In genomic region chr15:67386896-67387295, GRCm38 (mm10) we compare ENCODE assay signal across 24 mouse cellular contexts.
"Had no signal": no experiment of that assay in that cellular context is flagged by ENCODE, and none has a peak within 500 bp of the region (broad histone marks: within the 10 kb centered on the region; RNA-seq: fewer than 3 reads in every experiment).

No protein-coding gene starts in this region.

- H3K9ac ChIP-seq: heart, embryonic 13.5 days; heart, embryonic 15.5 days; hindbrain, embryonic 13.5 days; hindbrain, embryonic 15.5 days; limb, embryonic 13.5 days; limb, embryonic 15.5 days; liver, embryonic 12.5 days had no signal

- H3K27ac ChIP-seq: gastrocnemius, adult 2 months; heart, adult 2 months; heart, embryonic 13.5 days; heart, embryonic 15.5 days; hindbrain, embryonic 13.5 days; hindbrain, embryonic 15.5 days; hindbrain, postnatal 0 days; limb, embryonic 13.5 days; limb, embryonic 15.5 days; liver, embryonic 12.5 days had no signal

- H3K36me3 ChIP-seq: heart, embryonic 13.5 days; heart, embryonic 15.5 days; hindbrain, embryonic 13.5 days; hindbrain, embryonic 15.5 days; limb, embryonic 13.5 days; limb, embryonic 15.5 days; liver, embryonic 12.5 days had no signal

- H3K27me3 ChIP-seq: heart, embryonic 13.5 days; heart, embryonic 15.5 days; hindbrain, embryonic 13.5 days; hindbrain, embryonic 15.5 days; limb, embryonic 13.5 days; limb, embryonic 15.5 days; liver, embryonic 12.5 days had no signal

- H3K4me1 ChIP-seq: heart, embryonic 13.5 days; heart, embryonic 15.5 days; hindbrain, embryonic 13.5 days; hindbrain, embryonic 15.5 days; limb, embryonic 13.5 days; limb, embryonic 15.5 days; liver, embryonic 12.5 days had no signal

- H3K4me3 ChIP-seq: gastrocnemius, adult 2 months; heart, adult 2 months; heart, embryonic 13.5 days; heart, embryonic 15.5 days; hindbrain, embryonic 13.5 days; hindbrain, embryonic 15.5 days; limb, embryonic 13.5 days; limb, embryonic 15.5 days; liver, embryonic 12.5 days had no signal

- H3K9me3 ChIP-seq: heart, embryonic 13.5 days; heart, embryonic 15.5 days; hindbrain, embryonic 13.5 days; hindbrain, embryonic 15.5 days; limb, embryonic 13.5 days; limb, embryonic 15.5 days; liver, embryonic 12.5 days had no signal

- H3K4me2 ChIP-seq: heart, embryonic 11.5 days; heart, embryonic 13.5 days; heart, embryonic 15.5 days; hindbrain, embryonic 13.5 days; hindbrain, embryonic 15.5 days; limb, embryonic 13.5 days; limb, embryonic 15.5 days; liver, embryonic 12.5 days had no signal

- ATAC-seq: hindbrain, postnatal 0 days; intestine, postnatal 0 days; liver, embryonic 12.5 days had no signal

- DNase-seq: gastrocnemius, adult 2 months; gastrocnemius, postnatal 10 days; gastrocnemius, postnatal 25 days; heart, adult 11 months; heart, adult 2 months; heart, postnatal 14 days; heart, postnatal 36 days; kidney, adult 18-20 months; kidney, adult 8-10 months; kidney, postnatal 14 days; kidney, postnatal 36 days; layer of hippocampus, adult 9-11 months; layer of hippocampus, postnatal 36 days; left cerebral cortex, postnatal 4 days had no signal
